Mouse (Mus musculus) testis, postnatal 10 days (tissue): ENCODE measurements around the gene Mogat1.
"Not testable (repeated sequence)": the region's sequence is repeated elsewhere in the genome, so short reads cannot be mapped to it uniquely, and the experiment has no call there.

Experiments
- DNase-seq: peaks from one replicate; pipeline ENCODE4 v3.0.0; 2021; ENCODE audit warnings: low spot score

Gene Mogat1

GRCm38 (mm10) chr1:78536310-78537164 is 25.7 kb downstream of the Mogat1 start:
- DNase-seq = peak; percentile 90

DNA sequence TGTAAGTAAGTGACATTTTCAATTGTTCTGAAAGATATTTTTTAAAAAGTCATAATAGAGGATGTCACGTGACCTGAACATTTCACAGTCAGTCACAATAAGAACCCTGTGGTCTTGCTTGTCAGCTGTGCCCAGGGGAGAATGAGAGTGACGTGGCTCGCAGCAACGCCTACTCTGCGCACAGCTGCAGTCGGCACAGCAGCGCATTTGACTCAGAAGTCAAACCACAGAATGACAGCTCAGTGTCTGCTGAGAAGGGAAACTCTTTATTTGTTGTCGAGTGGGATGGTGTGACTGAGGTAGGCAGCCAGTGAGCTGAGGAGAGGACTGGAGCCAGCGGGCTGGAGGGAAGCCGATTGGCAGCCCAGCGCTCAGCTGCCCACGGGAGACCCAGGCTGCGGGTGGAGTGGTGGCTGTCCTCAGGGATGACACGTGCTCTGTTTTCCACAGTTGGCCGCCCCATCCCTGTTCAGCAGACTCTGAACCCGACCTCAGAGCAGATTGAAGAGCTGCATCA is 26.8 kb downstream of the Mogat1 start:
- peak; percentile 42 for DNase-seq

GRCm38 (mm10) chr1:78538396-78538795 is 27.6 kb downstream of the Mogat1 start:
- no peak for DNase-seq

GRCm38 (mm10) chr1:78539166-78539565 is 28.4 kb downstream of the Mogat1 start:
- DNase-seq = no peak

- not testable (repeated sequence) for DNase-seq
Measured at GRCm38 (mm10) chr1:78543631-78544030, 32.8 kb downstream of the Mogat1 start.

DNA sequence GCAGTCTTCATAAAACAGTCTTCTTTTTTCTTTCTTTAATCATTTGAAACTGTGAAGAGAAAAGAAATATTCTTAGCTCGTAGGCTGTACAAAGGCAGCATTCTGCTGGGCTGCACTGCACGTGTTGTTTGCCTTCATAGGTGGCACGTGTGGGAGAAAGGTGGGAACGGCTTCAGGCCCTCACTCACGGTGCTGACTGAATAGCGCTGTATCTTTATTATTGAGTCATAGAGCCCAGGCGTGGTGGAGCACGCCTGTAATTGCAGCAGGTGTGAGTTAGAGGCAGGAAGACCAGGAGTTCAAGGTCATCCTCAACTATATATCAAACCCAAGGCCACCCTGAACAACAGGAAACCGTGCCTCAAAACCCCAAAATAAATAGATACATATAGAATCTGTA is 35.5 kb downstream of the Mogat1 start:
- DNase-seq = no peak

GRCm38 (mm10) chr1:78548961-78549360 is 38.2 kb downstream of the Mogat1 start:
- DNase-seq = no peak

DNA sequence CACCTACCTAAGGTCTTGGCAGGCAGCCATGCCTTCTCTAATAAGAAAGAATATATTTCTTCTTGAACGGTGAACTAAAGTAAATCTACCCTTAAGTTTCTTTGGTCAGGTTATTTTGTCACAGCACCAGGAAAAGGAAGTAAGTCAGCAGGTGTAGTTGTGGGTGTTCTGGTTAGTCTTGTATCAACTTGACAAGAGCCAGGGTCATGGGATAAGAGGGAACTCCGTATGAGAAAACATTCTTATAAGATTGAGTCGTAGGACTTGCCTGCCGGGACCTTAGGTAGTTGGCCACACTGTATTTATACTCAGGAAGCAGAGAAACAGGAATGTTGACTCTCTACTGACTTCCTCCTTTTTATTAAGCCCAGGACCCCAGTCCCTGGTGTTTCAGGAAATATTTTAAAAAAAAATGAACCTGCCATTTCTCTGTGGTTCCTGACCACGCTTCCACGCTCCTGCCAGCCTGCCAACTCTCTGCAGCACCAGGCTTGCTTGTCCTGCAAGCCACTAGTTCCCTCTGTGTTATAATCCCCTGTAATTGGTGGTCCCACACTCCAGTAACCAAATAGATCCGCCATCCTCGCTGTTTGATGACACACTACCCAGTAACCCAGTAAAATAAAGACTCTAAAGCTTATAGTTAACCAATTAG is 43.3 kb downstream of the Mogat1 start:
- DNase-seq = no peak

GRCm38 (mm10) chr1:78566963-78567362 is 56.2 kb downstream of the Mogat1 start:
- no peak for DNase-seq

DNA sequence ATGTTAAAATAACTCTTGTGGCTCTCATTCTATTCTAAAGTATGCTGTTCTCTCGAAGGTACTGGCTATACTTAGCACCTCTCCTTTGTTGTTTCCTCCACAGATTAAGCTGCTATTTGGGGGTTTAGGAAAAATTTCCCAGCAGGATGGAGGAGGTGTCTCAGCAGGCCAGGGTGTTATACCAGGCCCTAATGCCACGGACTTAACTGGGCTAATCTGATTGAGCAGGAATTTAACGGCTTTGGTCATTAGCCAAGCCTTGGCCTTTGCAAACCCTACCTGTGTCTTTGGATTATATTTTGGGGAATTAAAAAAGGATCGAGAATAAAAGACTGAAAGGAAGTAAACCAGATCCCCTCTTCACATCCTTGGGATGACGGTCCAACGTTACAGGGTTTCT is 56.6 kb downstream of the Mogat1 start:
- no peak for DNase-seq

DNA sequence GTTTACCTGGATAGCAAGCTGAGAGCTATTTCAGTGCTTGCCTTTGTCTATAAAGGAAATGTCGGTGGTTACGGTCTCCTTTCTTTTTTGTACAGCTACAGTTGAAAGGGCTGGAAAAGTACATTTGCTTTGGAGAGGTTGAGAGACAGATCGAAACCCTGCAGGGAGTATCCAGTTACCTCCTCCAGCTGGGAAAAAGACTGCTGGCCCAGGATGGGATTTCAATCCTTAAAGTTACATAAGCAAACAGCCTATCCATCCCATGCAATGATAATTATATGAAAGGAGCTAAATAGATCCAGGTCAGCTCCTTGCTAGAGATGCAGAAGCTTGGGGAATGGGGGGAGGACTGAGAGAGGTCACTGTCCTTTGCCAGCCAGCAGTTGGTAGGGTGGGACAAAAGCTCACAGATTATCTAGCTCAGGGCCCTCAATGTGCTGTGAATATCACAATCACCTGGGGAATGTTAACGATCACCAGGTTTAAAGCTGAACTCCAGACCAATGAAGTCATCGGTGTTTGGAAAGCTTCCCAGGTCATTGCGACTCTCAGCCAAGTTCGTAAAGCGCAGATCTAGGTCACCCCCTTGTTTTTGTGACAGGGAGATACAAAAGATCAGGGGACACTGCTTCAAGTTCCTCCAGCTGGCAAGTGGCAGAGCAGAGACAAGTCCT is 57.2 kb downstream of the Mogat1 start:
- no peak for DNase-seq

DNA sequence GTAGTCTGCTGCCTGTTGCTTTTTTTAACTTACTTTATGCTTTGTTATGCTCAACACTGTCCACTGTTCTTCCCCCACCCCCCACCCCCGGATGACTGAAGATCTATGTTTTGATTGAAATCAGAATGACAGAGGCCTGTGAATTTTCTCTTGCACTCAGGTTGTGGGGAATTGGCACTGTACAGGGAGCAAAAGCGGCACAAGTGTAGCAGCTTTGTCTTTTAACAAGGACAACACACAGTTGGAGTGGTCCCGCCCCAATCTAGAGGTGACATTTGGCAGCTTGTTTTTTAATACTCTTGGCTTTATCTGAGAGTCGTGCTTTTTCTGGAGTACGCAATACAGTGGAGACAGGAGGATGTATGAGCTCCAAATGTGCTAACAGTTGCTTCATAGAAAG is 58.8 kb downstream of the Mogat1 start:
- no peak for DNase-seq

DNA sequence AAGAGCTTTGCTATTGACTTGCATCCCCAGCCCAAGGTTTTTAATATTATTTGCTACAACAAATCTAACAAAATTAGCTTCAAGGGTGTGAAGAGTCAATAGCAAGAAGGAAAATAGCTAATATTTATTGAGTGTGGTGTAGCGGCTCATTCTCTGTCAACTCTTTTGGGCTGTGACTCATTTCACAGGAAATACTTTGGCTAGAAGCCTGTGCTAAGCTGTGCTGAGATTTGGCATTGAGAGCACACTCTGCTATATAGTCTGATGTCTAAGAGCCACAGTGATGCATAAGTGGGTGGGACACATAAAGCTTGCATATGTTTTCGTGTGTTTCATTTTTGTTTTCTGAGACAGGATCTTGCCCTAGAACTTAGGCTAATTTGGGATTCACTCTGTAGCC is 74.3 kb downstream of the Mogat1 start:
- DNase-seq = no peak

- DNase-seq = no peak
Measured at GRCm38 (mm10) chr1:78586986-78587385, 76.2 kb downstream of the Mogat1 start.
